Comparison of ENCODE assay signal across 12 mouse cellular contexts in the genomic region with DNA sequence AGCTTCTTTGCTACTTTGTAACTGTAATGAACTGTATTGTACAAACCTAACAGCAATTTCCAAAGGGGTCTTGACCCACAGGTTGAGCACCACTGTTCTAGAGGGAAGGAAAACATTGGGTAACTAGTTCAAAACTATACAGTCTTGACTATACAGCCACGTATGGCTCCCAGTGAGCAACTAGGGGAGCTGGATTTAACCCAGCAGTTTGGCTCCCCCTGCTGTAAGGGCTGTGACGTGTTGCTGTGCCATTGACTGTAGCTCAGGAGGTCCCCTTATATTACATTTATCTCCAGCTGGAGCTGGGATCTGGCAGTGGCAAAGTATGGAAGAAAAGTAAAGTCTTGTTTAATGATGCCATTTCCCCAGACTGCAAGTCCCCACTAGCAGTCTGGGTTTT. TPM values are rescaled to one million over a fixed set of nuclear protein-coding genes. Genes with fewer than 3 reads are reported as not detected.
A peak's percentile ranks its signal among the peaks of the same experiment; 100 is the strongest.
DNase-seq lines count a peak whose midpoint lies in the region; ATAC-seq and TF ChIP-seq lines count a peak whose summit lies in the region.
"Had no signal": no experiment of that assay in that cellular context is flagged by ENCODE, and none has a peak within 500 bp of the region (broad histone marks: within the 10 kb centered on the region; RNA-seq: fewer than 3 reads in every experiment).

No protein-coding gene starts in this region.

- H3K27me3 ChIP-seq in lung, postnatal 0 days (replicated peaks; ENCODE audit: insufficient read depth, low read length): no peaks in the 10 kb centered on the region
- H3K27me3 ChIP-seq in limb, embryonic 10.5 days (ENCODE audit: low read depth, poor library complexity, severe bottlenecking): no peaks in the 10 kb centered on the region
- H3K27me3 ChIP-seq: embryonic facial prominence, embryonic 15.5 days; hindbrain, embryonic 15.5 days had no signal

- no peak overlapping the region for H3K4me3 ChIP-seq in lung, postnatal 0 days (ENCODE audit: low read depth, low read length)
- no peak overlapping the region for H3K4me3 ChIP-seq in bone marrow, adult 2 months (replicated peaks; ENCODE audit: control insufficient read depth, low read depth, low read length)
- H3K4me3 ChIP-seq in limb, embryonic 10.5 days: no peak overlapping the region
- H3K4me3 ChIP-seq: embryonic facial prominence, embryonic 15.5 days; hindbrain, embryonic 15.5 days had no signal

- WGBS in lung, postnatal 0 days: 35% methylated on average over 2 of the region's 2 CpGs
- WGBS in bone marrow, adult 2 months: 25% methylated on average over 2 of the region's 2 CpGs
- 45% methylated on average over 2 of the region's 2 CpGs for WGBS in limb, embryonic 10.5 days

- no peak for TF ChIP-seq POLR2A in bone marrow, adult 2 months (IDR thresholded peaks at IDR 0.05; ENCODE audit: borderline replicate concordance, control insufficient read depth, low read depth, low read length)

- H3K9ac ChIP-seq in lung, postnatal 0 days (replicated peaks; ENCODE audit: low read depth): no peak overlapping the region
- H3K9ac ChIP-seq: embryonic facial prominence, embryonic 15.5 days; hindbrain, embryonic 15.5 days had no signal

- H3K36me3 ChIP-seq in lung, postnatal 0 days (ENCODE audit: insufficient read depth, low read length): no peaks in the 10 kb centered on the region
- H3K36me3 ChIP-seq in limb, embryonic 10.5 days: no peaks in the 10 kb centered on the region
- H3K36me3 ChIP-seq: embryonic facial prominence, embryonic 15.5 days; hindbrain, embryonic 15.5 days had no signal

- H3K9me3 ChIP-seq in lung, postnatal 0 days (ENCODE audit: low read length): no peaks in the 10 kb centered on the region
- no peaks in the 10 kb centered on the region for H3K9me3 ChIP-seq in limb, embryonic 10.5 days (replicated peaks)
- H3K9me3 ChIP-seq: embryonic facial prominence, embryonic 15.5 days; hindbrain, embryonic 15.5 days had no signal

- no peak overlapping the region for H3K27ac ChIP-seq in lung, postnatal 0 days (ENCODE audit: low read length)
- no peak overlapping the region for H3K27ac ChIP-seq in bone marrow, adult 2 months (ENCODE audit: control insufficient read depth, insufficient read depth, low read depth, low read length, poor library complexity)
- H3K27ac ChIP-seq in limb, embryonic 10.5 days: no peak overlapping the region
- H3K27ac ChIP-seq: embryonic facial prominence, embryonic 15.5 days; hindbrain, embryonic 15.5 days had no signal

- H3K4me1 ChIP-seq in lung, postnatal 0 days (ENCODE audit: insufficient read depth, low read depth, low read length): no peaks in the 10 kb centered on the region
- H3K4me1 ChIP-seq in bone marrow, adult 2 months (ENCODE audit: control insufficient read depth, insufficient read depth, low read length): peaks cover 2% of the 10 kb centered on the region; the same call in 1 of the 2 replicates
- H3K4me1 ChIP-seq in limb, embryonic 10.5 days: peaks cover 7% of the 10 kb centered on the region

- DNase-seq in cerebellum, postnatal 10 days: peak; percentile 18 to 36
- DNase-seq in cerebellum, postnatal 4 days (ENCODE audit: low spot score in 2 of 2): no peak
- no peak for DNase-seq in lung, postnatal 0 days (ENCODE audit: low spot score)
- DNase-seq in lung, adult 18-20 months: no peak
- DNase-seq in thymus, postnatal 25 days: peak; percentile 35
- no peak for DNase-seq in c-Kit-positive CD71-positive TER-119-positive erythroid progenitor cells, embryonic 14.5 days (ENCODE audit: low spot score)
- DNase-seq in limb, embryonic 10.5 days (ENCODE audit: low spot score): no peak
- DNase-seq: gastrocnemius, postnatal 36 days; spleen, adult 18-20 months had no signal

- H3K4me2 ChIP-seq in lung, postnatal 0 days (replicated peaks; ENCODE audit: low read depth, low read length): no peak overlapping the region
- H3K4me2 ChIP-seq: embryonic facial prominence, embryonic 15.5 days; hindbrain, embryonic 15.5 days had no signal

- no peak for ATAC-seq in lung, postnatal 0 days

- 0 out of 2 replicates have a peak, but pooled peaks have one; percentile 19 for TF ChIP-seq CTCF in lung, postnatal 0 days (IDR thresholded peaks at IDR 0.05)
- 0 out of 2 replicates have a peak, but pooled peaks have one; percentile 20 for TF ChIP-seq CTCF in bone marrow, adult 2 months (IDR thresholded peaks at IDR 0.05; ENCODE audit: control insufficient read depth, insufficient read depth, low read length)

- no peak for TF ChIP-seq EP300 in lung, postnatal 0 days (IDR thresholded peaks at IDR 0.05)

RNA-seq across cellular contexts. Expression of a gene that starts 4.9 kb away (rescaled TPM):
- polyA plus RNA-seq in lung, postnatal 0 days (2015; fragmentation: Nextera tagmentation; extraction: Ambion mirVana): 13.5 and 14.1 TPM in 2 replicates
- polyA plus RNA-seq in bone marrow, adult 2 months (2011; ENCODE audit: insufficient read depth, insufficient read length, low replicate concordance, missing spikeins): 2.9 and 7.5 TPM in 2 replicates
- polyA plus RNA-seq in limb, embryonic 10.5 days (2016; fragmentation: Nextera tagmentation; extraction: Ambion mirVana): 27.1 and 34.7 TPM in 2 replicates

RNA-seq across cellular contexts. Expression of a gene that starts 28.4 kb away (rescaled TPM):
- polyA plus RNA-seq in lung, postnatal 0 days (2015; fragmentation: Nextera tagmentation; extraction: Ambion mirVana): 4.0 and 4.6 TPM in 2 replicates
- not detected in 2 replicates for polyA plus RNA-seq in bone marrow, adult 2 months (2011; ENCODE audit: insufficient read depth, insufficient read length, low replicate concordance, missing spikeins)
- polyA plus RNA-seq in limb, embryonic 10.5 days (2016; fragmentation: Nextera tagmentation; extraction: Ambion mirVana): 0.34 and 0.59 TPM in 2 replicates

Comparison
In these comparisons a context has a peak if more than half of its experiments do, and no peak if none do; other contexts are left out.
1. DNase-seq: peak in cerebellum, postnatal 10 days (2 of 2) and thymus, postnatal 25 days (single experiment); none in cerebellum, postnatal 4 days (0 of 2), lung, postnatal 0 days (single experiment), lung, adult 18-20 months (0 of 2), c-Kit-positive CD71-positive TER-119-positive erythroid progenitor cells, embryonic 14.5 days (single experiment) and limb, embryonic 10.5 days (single experiment).